Mouse (Mus musculus): ENCODE data around the gene Thnsl1.

Gene Thnsl1

DNA sequence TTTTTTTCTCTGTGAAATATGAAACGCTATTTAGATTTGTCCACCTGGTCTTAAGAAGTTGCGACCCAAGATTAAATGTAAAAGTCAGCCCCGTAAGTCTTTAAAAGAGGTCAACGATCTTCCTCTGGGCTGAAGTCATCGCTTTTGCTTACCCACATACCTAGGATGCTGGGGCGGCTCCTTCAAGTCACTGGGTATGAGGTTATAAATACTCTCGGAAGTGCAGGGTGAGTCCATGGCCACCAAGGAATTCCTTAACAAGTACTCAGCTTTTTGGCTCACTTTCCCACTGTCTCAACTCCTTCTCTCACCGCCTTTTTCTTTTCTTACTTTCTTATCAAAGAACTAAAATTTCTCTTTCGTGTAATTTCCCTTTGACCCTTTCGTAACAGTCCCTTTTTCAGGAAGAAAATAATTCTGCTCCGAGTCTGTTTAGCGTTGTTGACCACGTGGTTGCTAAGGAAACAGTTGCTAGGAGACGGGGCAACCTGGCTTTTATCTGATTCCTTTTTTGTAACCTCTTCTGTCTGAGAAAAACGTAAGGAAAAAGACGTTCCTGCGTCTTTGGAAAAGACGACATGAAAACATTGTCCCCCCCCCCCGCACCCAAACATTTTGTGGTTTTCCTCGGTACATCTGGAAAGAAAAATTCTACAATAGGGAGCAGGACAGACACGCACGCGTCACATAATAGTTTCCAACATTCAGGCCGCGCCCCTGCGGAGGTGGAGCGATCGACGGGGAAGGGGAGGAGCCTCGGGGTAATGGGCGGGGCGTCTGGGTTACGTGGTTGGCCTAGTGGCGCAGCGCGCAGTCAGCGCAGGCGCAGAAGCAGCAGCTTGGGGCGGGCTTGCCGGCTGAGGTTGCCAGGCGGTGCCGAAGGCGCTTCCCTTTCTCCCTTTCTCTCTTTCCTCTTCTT, at the start of gene Thnsl1, which contains the start of gene Enkur:
Gene Thnsl1 (plus strand): TSS at position 813 of the 919 bp plus-strand sequence.
Gene Enkur (minus strand): TSS at position 454 of the 919 bp plus-strand sequence.
- peak; percentile 93 for DNase-seq (ENCODE audit: low spot score)

GRCm38 (mm10) chr2:21164296-21164695, 41.2 kb upstream of the Thnsl1 start:
- no peak for DNase-seq (ENCODE audit: low spot score)

DNA sequence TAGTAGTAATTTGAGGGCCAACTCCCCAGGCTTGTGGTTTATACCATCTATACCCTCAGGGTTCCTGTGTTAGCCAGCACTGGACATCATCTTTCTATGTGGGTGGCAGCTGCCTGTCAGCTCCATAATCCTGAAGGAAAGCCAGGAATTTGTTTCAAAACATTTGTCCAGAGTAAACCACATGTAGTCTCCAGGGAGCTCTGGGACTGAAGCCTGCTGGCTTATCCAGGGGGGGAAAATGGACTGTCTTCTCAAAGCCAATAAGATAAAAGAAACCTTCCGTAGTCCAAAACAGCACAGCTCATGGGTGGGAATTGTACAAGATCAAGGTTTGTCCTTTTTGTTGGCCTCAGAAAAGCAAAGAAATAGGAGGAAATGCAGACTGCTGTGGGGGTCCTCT, 37.6 kb upstream of the Thnsl1 start:
- no peak for DNase-seq (ENCODE audit: low spot score)

DNA sequence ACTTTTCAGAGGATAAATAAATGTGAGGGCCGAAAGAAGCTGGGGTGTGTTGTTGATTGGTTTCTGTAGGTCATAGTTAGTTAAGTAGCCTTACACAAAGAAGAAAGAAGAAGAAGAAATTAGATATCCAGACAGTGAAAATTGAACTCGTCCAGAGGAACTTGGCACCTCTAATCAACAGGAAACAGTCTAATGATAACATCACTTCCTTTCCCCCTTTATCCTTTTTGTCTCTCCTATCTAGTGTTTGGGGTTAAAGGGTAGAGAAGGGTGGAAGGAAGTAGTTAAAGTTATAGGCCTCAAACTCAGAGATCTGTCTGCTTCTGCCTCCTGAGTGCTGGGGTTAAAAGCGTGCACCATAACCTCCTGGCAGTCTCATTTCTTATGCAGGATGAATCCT, 32.7 kb upstream of the Thnsl1 start:
- DNase-seq (ENCODE audit: low spot score): no peak

- DNase-seq (ENCODE audit: low spot score): no peak
Measured at GRCm38 (mm10) chr2:21179136-21179535, 26.4 kb upstream of the Thnsl1 start.

DNA sequence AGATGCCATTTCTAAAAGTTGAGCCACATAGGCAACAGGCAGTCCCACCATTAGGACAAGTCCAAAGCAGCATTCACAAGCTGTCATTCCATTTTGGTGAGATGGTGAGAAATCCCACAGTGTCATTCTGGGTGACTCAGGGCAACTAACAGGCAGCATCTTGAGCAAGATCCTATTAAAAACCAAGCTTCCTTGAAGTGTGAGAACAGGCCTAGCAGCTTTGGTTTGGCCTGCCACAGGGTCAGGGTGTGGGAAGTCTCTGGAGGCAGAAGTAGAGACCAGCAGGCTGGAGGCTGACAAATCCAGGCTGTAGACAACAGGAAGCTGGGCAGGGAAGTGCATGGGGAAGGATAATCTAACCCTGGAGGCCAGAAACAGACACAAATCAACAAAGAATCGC, 22.7 kb upstream of the Thnsl1 start:
- DNase-seq (ENCODE audit: low spot score): no peak

DNA sequence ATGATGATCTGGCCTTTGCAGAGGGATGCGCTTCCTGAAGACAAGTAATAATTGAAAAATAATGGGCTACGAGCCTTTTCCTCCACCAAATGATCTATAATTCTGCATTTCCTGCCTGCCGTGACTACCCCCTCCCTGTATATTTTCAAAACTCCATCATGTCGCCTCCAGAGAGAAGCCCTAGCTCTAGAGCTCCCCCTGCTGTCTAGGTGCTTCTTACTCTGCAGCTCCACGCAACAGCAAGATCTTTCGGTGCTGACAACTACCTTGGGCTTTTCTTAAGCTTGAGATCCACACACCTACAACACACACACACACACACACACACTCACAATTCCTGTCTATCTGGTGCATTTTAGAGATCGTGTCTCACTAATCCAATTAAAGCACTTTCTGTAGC, 17.9 kb upstream of the Thnsl1 start:
- peak; percentile 60 for DNase-seq (ENCODE audit: low spot score)

GRCm38 (mm10) chr2:21188610-21189009, 16.9 kb upstream of the Thnsl1 start:
- no peak for DNase-seq (ENCODE audit: low spot score)

DNA sequence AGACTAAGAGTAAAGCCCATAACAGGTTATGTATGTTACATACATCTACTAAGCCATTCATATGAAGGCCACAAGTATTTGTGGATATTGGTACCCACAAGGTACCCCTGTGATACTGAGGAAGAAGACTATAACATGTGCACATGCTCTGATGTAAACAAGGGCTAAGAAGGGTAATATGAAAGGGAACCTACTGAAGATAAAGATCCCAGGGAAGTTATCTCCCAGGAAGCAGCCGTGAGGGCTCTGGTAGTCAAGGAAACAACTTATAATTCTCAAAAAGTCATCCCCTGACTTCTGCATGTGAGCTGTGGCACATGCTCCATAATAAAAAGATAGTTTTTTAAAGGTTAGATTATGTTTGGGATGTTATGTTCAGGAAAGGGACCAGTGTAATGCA, 14.3 kb upstream of the Thnsl1 start:
- no peak for DNase-seq (ENCODE audit: low spot score)

GRCm38 (mm10) chr2:21195233-21195632, 10.3 kb upstream of the Thnsl1 start:
- no peak for DNase-seq (ENCODE audit: low spot score)

DNA sequence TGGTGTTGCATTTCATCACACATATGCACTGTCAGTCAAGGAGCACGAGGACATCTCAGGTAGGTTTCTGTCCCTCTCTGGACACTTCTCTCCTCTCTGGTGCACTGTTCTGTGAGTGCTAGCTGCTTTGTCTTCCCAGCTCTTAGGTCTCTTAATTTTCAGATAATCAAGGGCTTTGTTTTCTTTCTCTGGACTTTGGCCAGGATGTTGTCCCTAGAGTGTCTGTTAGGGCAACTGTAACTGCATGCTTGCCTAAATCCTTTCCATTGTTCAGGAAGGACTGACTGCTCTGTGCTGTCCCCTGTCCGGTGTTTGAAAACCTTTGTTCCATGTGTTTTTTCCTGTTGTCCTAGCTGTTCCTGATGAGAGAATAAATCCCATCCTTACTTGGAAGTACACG, 6.5 kb upstream of the Thnsl1 start:
- DNase-seq (ENCODE audit: low spot score): no peak

DNA sequence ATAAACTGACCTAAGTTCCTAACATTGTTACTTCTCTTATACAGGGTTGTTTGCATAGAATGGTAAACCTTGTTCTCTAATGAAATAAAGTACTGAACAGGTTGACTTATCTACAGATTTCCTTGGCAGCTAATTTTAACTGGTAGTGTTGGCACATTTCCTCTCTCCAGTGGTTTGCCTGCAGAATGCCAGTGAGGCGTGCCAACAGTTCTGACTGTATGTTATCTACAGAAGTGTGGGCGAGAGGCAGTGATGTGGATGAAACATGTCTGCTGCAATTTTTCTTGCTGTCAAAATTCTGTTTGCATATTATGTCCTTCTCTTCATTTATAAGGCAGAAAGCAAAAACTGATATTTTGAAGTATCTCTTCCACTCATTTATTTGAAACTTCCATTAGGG, 2.8 kb upstream of the Thnsl1 start:
- DNase-seq (ENCODE audit: low spot score): no peak

DNA sequence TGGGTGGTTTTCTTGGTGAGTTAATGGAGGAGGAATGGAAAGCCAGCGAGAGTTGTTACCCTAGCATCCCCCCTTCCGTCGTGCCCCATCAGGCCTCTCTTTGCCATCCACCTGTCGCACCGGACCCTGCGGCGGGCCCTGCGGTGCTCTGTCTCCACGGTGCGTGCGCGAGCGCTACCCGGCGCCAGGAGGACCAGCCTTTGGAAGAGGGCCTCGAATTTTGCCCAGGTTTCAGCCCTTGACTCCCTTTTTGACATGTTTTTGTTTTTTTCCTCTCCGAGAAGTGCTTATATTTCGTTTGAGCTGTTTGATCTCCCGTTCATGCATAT, 271 bp downstream of the Thnsl1 start:
- no peak for DNase-seq (ENCODE audit: low spot score)

- no peak for DNase-seq (ENCODE audit: low spot score)
Measured at GRCm38 (mm10) chr2:21206278-21206677, 754 bp downstream of the Thnsl1 start.

GRCm38 (mm10) chr2:21211361-21211760, 5.8 kb downstream of the Thnsl1 start:
- DNase-seq (ENCODE audit: low spot score): no peak

- DNase-seq (ENCODE audit: low spot score): no peak
Measured at GRCm38 (mm10) chr2:21214322-21214721, 8.8 kb downstream of the Thnsl1 start.

DNA sequence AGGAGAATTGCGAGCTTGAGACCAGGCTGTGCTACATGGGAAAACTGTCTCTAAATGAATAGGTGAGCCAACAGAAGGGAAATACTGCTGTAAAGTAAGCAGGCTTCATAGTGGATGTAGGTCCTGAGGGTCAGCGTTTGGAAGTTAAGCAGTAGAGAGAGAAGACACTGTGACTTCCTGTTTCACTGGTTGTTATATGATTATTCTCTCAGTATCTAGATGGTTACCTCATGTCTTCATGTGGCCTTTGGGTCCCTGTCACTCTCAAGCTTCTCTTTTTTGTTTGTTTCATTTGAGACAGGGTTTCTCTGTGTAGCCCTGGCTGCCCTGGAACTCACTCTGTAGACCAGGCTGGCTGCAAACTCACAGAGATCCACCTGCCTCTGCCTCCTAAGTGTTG, 9.8 kb downstream of the Thnsl1 start:
- no peak for DNase-seq (ENCODE audit: low spot score)

DNA sequence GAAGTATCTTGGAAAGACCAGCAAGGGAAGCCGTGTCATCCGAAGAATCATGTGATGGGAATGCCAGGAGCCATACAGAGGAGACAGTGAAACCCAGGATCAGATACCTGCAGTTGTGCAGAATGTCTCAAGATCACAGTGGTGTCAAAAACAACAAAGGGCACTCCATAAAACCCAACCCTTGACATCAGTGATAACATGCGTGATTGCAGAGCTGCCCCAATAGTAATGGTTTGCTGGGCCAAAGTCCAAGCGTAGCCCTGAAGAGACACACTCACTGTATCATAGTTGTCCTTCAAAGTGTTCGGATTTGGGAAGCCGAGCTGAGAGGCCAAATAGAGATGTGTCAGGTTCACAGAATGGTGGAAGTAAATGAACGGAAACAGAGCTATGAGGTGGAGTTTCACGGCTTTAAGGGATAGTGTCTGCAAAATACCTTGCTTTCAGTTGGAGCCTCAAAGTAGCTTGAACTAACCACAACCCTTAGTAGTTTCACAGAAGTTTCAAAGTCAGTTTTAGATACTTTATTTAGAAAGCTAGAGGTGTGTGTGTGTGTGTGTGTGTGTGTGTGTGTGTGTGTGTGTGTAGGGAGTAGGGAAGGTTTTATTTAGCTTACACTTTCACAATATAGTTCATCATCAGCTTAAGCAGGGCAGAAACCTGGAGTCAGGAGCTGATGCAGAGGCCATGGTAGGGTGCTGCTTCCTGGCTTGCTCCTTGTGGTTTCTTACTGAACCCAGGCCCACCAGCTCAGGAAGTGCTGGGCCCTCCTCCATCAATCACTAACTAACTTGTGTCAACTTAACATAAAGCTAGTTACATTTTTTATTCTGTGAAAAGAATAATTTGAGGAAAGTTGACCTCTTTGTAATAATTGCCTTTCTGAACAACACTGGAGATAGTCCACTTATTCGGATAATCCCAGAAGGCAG, 17.2 kb downstream of the Thnsl1 start:
- no peak for DNase-seq (ENCODE audit: low spot score)

DNA sequence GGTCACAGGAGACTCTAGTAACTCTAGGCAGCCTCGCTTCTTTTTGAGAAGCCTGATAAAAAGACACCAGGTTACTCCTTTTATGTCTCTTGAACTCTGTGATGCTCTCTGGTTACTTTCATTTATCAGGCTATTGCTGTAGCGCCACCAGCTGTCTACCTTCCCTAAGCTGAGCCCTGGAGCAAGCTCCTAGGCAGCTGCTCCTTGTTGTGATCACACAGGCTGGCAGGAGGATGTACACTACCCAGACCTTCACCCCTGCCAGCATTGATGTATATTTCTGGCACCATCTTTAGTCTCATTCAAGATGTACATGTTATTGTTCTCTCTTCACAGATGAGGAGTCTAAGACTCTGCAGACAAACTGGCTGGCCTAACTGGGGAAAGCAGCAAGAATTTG, 24.8 kb downstream of the Thnsl1 start:
- DNase-seq (ENCODE audit: low spot score): no peak

GRCm38 (mm10) chr2:21231147-21231546, 25.6 kb downstream of the Thnsl1 start:
- DNase-seq (ENCODE audit: low spot score): no peak

DNA sequence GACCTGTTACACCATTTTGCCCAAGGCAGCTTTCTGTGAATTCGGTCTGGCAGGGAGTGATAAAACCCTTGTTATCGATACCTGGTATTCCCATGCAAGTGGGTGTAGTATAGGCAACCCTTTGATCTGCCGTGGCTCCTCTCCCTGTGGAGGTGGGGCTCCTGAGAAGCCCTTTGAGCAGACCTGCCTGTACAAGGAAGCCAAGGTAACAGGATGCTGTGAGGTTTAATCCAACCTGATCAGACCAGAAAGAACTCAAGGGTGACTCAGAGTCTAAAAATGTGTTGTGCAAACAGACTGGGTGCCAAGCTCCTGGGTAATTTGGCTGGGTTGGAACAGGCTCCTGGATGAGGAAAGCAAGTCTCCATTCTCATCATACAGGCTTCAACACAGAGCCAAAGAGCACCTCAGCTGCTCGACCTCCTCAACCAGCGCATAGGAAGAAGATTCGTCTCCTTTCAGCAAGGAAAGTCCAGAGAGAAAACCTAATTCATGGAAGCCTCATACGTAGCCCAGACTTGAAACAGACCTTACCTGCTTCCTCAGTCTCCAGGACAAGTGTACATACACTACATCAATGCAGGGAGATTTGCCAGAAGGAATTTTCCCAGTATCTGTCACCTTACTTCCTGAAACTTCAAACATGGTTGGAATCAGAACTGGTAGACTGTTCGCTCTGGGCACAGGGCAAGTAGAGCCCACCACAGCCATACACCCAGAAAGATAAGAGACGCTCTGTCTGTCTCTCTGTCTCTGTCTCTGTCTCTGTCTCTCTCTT, 29.5 kb downstream of the Thnsl1 start:
- DNase-seq (ENCODE audit: low spot score): no peak

DNA sequence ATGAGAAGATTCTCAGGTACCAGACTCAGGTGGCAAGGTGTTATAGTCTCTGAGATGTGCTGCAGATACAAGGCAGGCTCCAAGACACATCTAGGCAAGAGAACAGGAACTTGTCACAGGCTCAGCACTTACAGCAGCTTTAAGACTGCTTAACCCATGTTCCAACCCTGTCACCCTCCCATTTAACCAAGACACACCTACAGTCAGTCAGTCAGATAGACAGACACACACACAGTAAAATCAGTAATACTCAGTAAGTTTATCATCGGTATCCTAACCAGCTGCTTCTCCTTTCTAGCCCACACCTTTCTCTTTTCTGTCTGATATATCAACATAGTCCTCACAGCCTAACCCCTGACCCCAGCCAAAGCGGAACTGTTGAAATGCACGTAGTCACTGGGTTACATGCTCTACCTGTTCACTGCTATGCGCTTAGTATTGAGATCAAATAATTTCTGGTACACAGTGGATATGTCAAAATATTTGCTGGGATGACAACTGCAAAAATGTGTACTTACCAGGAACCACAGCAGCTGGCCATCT, 30.4 kb downstream of the Thnsl1 start:
- DNase-seq (ENCODE audit: low spot score): no peak

Data from layer of hippocampus, adult 9-10 months (tissue).